Mouse (Mus musculus): ENCODE data around the gene Hoxb4. TPM values are rescaled to one million over a fixed set of nuclear protein-coding genes. Genes with fewer than 3 reads are reported as not detected.

Hoxb4 gene
- polyA plus RNA-seq, 1 experiment = 2.6 TPM

GRCm38 (mm10) chr11:96327122-96327521 is 9.1 kb downstream of the Hoxb4 start:
- Histone ChIP-seq H3K4me3 (ENCODE audit: extremely low read depth, insufficient read depth, insufficient read length) (no peak overlapping the region), H3K36me3 (ENCODE audit: control insufficient read depth, insufficient read depth, low read length) (no peaks in the 10 kb centered on the region), H3K4me1 (ENCODE audit: control insufficient read depth, insufficient read depth, insufficient read length) (no peaks in the 10 kb centered on the region), H3K27me3 (ENCODE audit: control insufficient read depth, insufficient read depth, low read length) (no peaks in the 10 kb centered on the region), H3K27ac (ENCODE audit: insufficient read depth, low read length) (no peak overlapping the region)
- TF ChIP-seq POLR2A (IDR thresholded peaks at IDR 0.05; ENCODE audit: low read depth, low read length) = no peak
- TF ChIP-seq CTCF (IDR thresholded peaks at IDR 0.05; ENCODE audit: extremely low read depth, insufficient read depth, insufficient read length, insufficient replicate concordance) = no peak
- 93% methylated on average over 7 of the region's 7 CpGs for WGBS
- no peak for DNase-seq (ENCODE audit: low read depth in 1 of 2, low spot score in 2 of 2)

GRCm38 (mm10) chr11:96327750-96328149 is 9.7 kb downstream of the Hoxb4 start:
- H3K27me3 ChIP-seq (ENCODE audit: control insufficient read depth, insufficient read depth, low read length) = no peaks in the 10 kb centered on the region
- DNase-seq (ENCODE audit: low read depth in 1 of 2, low spot score in 2 of 2) = no peak

DNA sequence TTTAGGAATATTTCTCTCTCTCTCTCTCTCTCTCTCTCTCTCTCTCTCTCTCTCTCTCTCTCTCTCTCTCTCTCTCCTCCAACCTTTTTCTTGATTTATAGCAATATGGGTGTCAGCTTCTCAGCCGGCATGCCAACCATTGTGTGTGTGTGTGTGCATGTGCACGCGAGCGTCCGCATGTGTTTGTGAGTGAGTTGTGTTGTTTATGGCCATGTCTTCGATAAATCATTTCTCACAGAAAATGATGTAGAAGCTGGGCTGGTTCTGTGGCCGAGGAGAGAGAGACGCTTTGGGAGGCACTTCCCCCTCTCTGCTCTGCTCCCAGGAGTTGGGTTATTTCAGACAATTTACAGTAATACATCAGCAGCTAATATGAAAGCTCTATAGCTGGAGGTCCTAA is 10.5 kb downstream of the Hoxb4 start:
- Histone ChIP-seq H3K4me3 (ENCODE audit: extremely low read depth, insufficient read depth, insufficient read length) (no peak overlapping the region), H3K36me3 (ENCODE audit: control insufficient read depth, insufficient read depth, low read length) (no peaks in the 10 kb centered on the region), H3K27ac (ENCODE audit: insufficient read depth, low read length) (no peak overlapping the region), H3K4me1 (ENCODE audit: control insufficient read depth, insufficient read depth, insufficient read length) (no peaks in the 10 kb centered on the region), H3K27me3 (ENCODE audit: control insufficient read depth, insufficient read depth, low read length) (no peaks in the 10 kb centered on the region)
- no peak for DNase-seq (ENCODE audit: low read depth in 1 of 2, low spot score in 2 of 2)
- no peak for TF ChIP-seq CTCF (IDR thresholded peaks at IDR 0.05; ENCODE audit: extremely low read depth, insufficient read depth, insufficient read length, insufficient replicate concordance)
- 88% methylated on average over 8 of the region's 8 CpGs for WGBS

More at GRCm38 (mm10) chr11:96327750-96328149, 9.7 kb downstream of the Hoxb4 start:
- 90% methylated on average over 5 of the region's 5 CpGs for WGBS
- H3K36me3 ChIP-seq (ENCODE audit: control insufficient read depth, insufficient read depth, low read length) = no peaks in the 10 kb centered on the region
- no peak overlapping the region for H3K27ac ChIP-seq (ENCODE audit: insufficient read depth, low read length)
- TF ChIP-seq POLR2A (IDR thresholded peaks at IDR 0.05; ENCODE audit: low read depth, low read length) = no peak
- no peak for TF ChIP-seq CTCF (IDR thresholded peaks at IDR 0.05; ENCODE audit: extremely low read depth, insufficient read depth, insufficient read length, insufficient replicate concordance)
- no peak overlapping the region for H3K4me3 ChIP-seq (ENCODE audit: extremely low read depth, insufficient read depth, insufficient read length)
- H3K4me1 ChIP-seq (ENCODE audit: control insufficient read depth, insufficient read depth, insufficient read length) = no peaks in the 10 kb centered on the region

- no peak for DNase-seq (ENCODE audit: low read depth in 1 of 2, low spot score in 2 of 2)
- Histone ChIP-seq H3K4me3 (ENCODE audit: extremely low read depth, insufficient read depth, insufficient read length) (no peak overlapping the region), H3K36me3 (ENCODE audit: control insufficient read depth, insufficient read depth, low read length) (no peaks in the 10 kb centered on the region), H3K27me3 (ENCODE audit: control insufficient read depth, insufficient read depth, low read length) (no peaks in the 10 kb centered on the region; the same call in 1 of the 2 replicates), H3K4me1 (ENCODE audit: control insufficient read depth, insufficient read depth, insufficient read length) (no peaks in the 10 kb centered on the region), H3K27ac (ENCODE audit: insufficient read depth, low read length) (no peak overlapping the region; the same call in 1 of the 2 replicates)
- WGBS = 56% methylated on average over 8 of the region's 8 CpGs
- TF ChIP-seq CTCF (IDR thresholded peaks at IDR 0.05; ENCODE audit: extremely low read depth, insufficient read depth, insufficient read length, insufficient replicate concordance) = no peak
- TF ChIP-seq POLR2A (IDR thresholded peaks at IDR 0.05; ENCODE audit: low read depth, low read length) = no peak
These were observed 14.0 kb downstream of the Hoxb4 start for GRCm38 (mm10) chr11:96332105-96332504.

DNA sequence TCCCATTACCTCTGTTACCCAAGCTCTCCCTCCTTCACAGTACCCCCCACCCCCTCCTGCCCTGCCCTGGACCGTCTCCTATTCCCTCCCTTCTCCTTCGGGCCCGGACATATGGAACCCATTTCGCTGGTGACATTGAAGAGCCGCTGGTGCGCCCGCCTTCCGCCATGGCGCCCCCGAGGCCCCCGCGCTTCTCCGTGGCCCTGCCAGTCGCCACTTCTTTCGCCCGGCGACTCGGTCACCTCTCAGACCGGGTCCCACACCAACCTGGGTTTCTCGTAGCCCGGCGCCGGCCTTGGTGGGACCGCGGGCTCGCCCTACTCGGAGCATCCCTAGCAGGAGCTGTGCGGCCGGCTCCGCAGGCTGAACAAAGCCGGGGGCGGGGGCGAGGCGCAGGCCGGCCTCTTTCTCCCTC is 14.6 kb downstream of the Hoxb4 start:
- Histone ChIP-seq H3K36me3 (ENCODE audit: control insufficient read depth, insufficient read depth, low read length) (no peaks in the 10 kb centered on the region), H3K4me3 (ENCODE audit: extremely low read depth, insufficient read depth, insufficient read length) (no peak overlapping the region; the same call in 1 of the 2 replicates), H3K27me3 (ENCODE audit: control insufficient read depth, insufficient read depth, low read length) (no peaks in the 10 kb centered on the region; the same call in 1 of the 2 replicates), H3K27ac (ENCODE audit: insufficient read depth, low read length) (no peak overlapping the region), H3K4me1 (ENCODE audit: control insufficient read depth, insufficient read depth, insufficient read length) (no peaks in the 10 kb centered on the region)
- 78% methylated on average over 35 of the region's 35 CpGs for WGBS
- DNase-seq (ENCODE audit: low read depth in 1 of 2, low spot score in 2 of 2) = no peak
- TF ChIP-seq POLR2A (IDR thresholded peaks at IDR 0.05; ENCODE audit: low read depth, low read length) = no peak
- TF ChIP-seq CTCF (IDR thresholded peaks at IDR 0.05; ENCODE audit: extremely low read depth, insufficient read depth, insufficient read length, insufficient replicate concordance) = no peak

DNA sequence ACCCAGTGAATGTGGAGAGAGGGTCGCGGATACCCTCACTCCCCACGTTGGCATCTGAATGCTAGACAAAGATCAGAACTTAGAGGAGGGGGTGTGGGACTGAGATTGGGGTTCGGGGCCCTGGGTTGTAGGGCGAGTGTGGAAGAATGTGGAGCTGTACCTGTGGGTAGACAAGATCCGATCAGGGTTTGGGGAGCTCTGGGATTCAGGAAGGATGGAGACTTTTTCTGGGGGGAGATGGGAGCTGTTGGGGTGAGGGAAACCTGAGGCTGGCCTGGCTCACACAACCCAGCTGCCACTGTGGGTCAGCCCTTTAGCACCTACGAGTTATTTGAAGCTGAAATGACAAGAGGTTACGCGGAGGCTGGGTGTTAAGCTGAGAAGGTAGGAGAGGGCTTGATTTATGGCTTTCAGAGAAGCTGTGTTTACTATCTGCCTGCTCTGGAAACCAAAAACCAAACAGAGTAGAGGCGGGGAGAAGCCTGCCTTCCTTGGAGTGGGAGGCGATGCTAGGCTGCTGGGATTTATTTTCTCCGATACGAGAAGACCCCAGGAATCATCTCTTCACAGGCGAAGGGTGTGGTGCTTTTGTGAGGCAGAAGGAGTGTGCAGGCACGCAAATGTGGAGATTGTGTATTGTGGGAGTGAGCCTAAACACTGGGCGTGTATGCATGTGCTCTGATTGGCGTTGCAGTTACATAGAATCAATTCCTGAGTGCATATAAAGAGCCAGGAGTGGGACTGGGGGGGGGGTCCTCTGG is 15.4 kb downstream of the Hoxb4 start:
- H3K4me3 ChIP-seq (ENCODE audit: extremely low read depth, insufficient read depth, insufficient read length) = no peak overlapping the region

DNA sequence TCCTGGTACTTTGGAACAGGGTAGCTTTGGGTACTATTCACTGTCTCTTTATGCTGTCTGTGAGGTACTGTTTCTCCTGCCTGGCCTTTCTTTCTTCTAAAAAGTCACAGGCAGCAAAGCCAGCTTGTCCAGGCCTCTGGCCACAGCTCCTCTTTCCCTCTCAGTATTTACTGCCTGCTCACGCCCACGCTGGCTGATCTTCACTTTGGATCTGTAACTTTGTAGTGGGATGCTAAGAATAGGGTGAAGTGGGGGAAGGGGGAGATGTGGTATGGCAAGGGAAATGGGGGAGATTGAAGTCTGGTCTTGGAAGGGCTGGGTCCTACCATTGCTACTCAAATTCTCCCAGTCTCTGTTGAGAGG is 15.9 kb downstream of the Hoxb4 start:
- no peak for DNase-seq (ENCODE audit: low read depth in 1 of 2, low spot score in 2 of 2)
- no peak overlapping the region for H3K4me3 ChIP-seq (ENCODE audit: extremely low read depth, insufficient read depth, insufficient read length)
- no peaks in the 10 kb centered on the region; the same call in none of the 2 replicates for H3K27me3 ChIP-seq (ENCODE audit: control insufficient read depth, insufficient read depth, low read length)
- 64% methylated on average over 2 of the region's 2 CpGs for WGBS
- TF ChIP-seq POLR2A (IDR thresholded peaks at IDR 0.05; ENCODE audit: low read depth, low read length) = no peak
- TF ChIP-seq CTCF (IDR thresholded peaks at IDR 0.05; ENCODE audit: extremely low read depth, insufficient read depth, insufficient read length, insufficient replicate concordance) = no peak
- no peaks in the 10 kb centered on the region for H3K4me1 ChIP-seq (ENCODE audit: control insufficient read depth, insufficient read depth, insufficient read length)
- no peaks in the 10 kb centered on the region for H3K36me3 ChIP-seq (ENCODE audit: control insufficient read depth, insufficient read depth, low read length)
- H3K27ac ChIP-seq (ENCODE audit: insufficient read depth, low read length) = no peak overlapping the region

More for the DNA sequence above, 15.4 kb downstream of the Hoxb4 start:
- no peak for TF ChIP-seq POLR2A (IDR thresholded peaks at IDR 0.05; ENCODE audit: low read depth, low read length)
- TF ChIP-seq CTCF (IDR thresholded peaks at IDR 0.05; ENCODE audit: extremely low read depth, insufficient read depth, insufficient read length, insufficient replicate concordance) = no peak
- Histone ChIP-seq H3K27ac (ENCODE audit: insufficient read depth, low read length) (no peak overlapping the region), H3K4me1 (ENCODE audit: control insufficient read depth, insufficient read depth, insufficient read length) (no peaks in the 10 kb centered on the region), H3K36me3 (ENCODE audit: control insufficient read depth, insufficient read depth, low read length) (no peaks in the 10 kb centered on the region), H3K27me3 (ENCODE audit: control insufficient read depth, insufficient read depth, low read length) (no peaks in the 10 kb centered on the region; the same call in 1 of the 2 replicates)
- WGBS = 82% methylated on average over 17 of the region's 17 CpGs
- DNase-seq (ENCODE audit: low read depth in 1 of 2, low spot score in 2 of 2) = no peak

Measured in spleen, adult 2 months (tissue).